Mouse (Mus musculus) liver, embryonic 14 days (tissue): ENCODE data around the gene Muc16. TPM values are rescaled to one million over a fixed set of nuclear protein-coding genes. Genes with fewer than 3 reads are reported as not detected.

Experiments used
- polyA plus RNA-seq: library from polyadenylated mRNA; depleted of rRNA; stranded (reverse); fragments of >200 nt; gene quantifications from 2 replicates; pipeline ENCODE4 v1.2.3, GENCODE M21; 2012; rRNA removed

The Muc16 gene
- polyA plus RNA-seq = 0.27 and 0.52 TPM in 2 replicates

GRCm38 (mm10) chr9:18674480-18675154 lies at the start of gene Muc16:
TSS of gene Muc16 (minus strand) at chr9:18674530.

GRCm38 (mm10) chr9:18478168-18478567 lies 196.2 kb downstream of the Muc16 start, which contains the start of the genes Zfp558 and Mbd3l1:
TSS of gene Zfp558 (minus strand) at chr9:18478268.
TSS of gene Mbd3l1 (plus strand) at chr9:18478359.

Other genes with a start within 250 kb of the Muc16 start
- gene Mbd3l2, start 243.9 kb downstream of the Muc16 start, polyA plus RNA-seq = not detected in 2 replicates
- gene Zfp558, start 196.3 kb downstream of the Muc16 start, polyA plus RNA-seq = 0.23 and 0.44 TPM in 2 replicates
- not detected in 2 replicates for gene Mbd3l1, start 196.2 kb downstream of the Muc16 start, polyA plus RNA-seq
- not detected in 2 replicates for gene Olfr24, start 89.5 kb upstream of the Muc16 start, polyA plus RNA-seq
- gene Olfr828, start 145.0 kb upstream of the Muc16 start, polyA plus RNA-seq = not detected in 2 replicates
- gene Olfr829, start 180.4 kb upstream of the Muc16 start, polyA plus RNA-seq = not detected in 2 replicates
- not detected in 2 replicates for gene Olfr830, start 200.2 kb upstream of the Muc16 start, polyA plus RNA-seq